Mouse (Mus musculus) CH12.LX (cell line): ENCODE data around the gene Rps12-ps3. TPM values are rescaled to one million over a fixed set of nuclear protein-coding genes. Genes with fewer than 3 reads are reported as not detected.

Experiments
- DNase-seq: peaks from one replicate; pipeline ENCODE4 v3.0.0-alpha.2; 2013; ENCODE audit errors: extremely low read depth
- H3K27ac ChIP-seq: 2 replicates; pipeline ENCODE4 v1.5.1; 2012; ENCODE audit warnings: low read depth, mild to moderate bottlenecking, control low read depth, moderate library complexity; ENCODE audit not compliant: insufficient read depth
- H3K27me3 ChIP-seq: replicated peaks from 2 replicates; pipeline ENCODE3; 2012; ENCODE audit warnings: inconsistent platforms
- H3K36me3 ChIP-seq, 2 experiments: replicated peaks in 1 of 2; 2 replicates each; pipeline versions ENCODE3 to v1.6.1; 2012; ENCODE audit warnings: inconsistent platforms in 1 of 2, low read length in 1 of 2, mild to moderate bottlenecking in 1 of 2, mixed read lengths in 1 of 2, moderate library complexity in 1 of 2; ENCODE audit not compliant: control insufficient read depth in 1 of 2, insufficient read depth in 1 of 2
- H3K4me1 ChIP-seq, 2 experiments: 2 replicates each; pipeline ENCODE4 v1.6.1; 2012; ENCODE audit warnings: inconsistent platforms in 1 of 2, moderate library complexity in 1 of 2; ENCODE audit not compliant: insufficient read depth in 2 of 2, control insufficient read depth in 1 of 2
- H3K4me2 ChIP-seq: 2 replicates; pipeline ENCODE4 v1.6.1; 2012; ENCODE audit warnings: low read depth, mild to moderate bottlenecking, control low read depth; ENCODE audit not compliant: poor library complexity, insufficient read depth, severe bottlenecking
- H3K4me3 ChIP-seq, 3 experiments: fragments of 150-350 bp in 1 of 3; sonication (generic) in 1 of 3; replicated peaks in 1 of 3; 2 replicates each; pipeline versions ENCODE3 to v1.5.1; 2011 to 2012; ENCODE audit warnings: low read depth in 2 of 3, low read length in 2 of 3, mild to moderate bottlenecking in 2 of 3, moderate library complexity in 2 of 3, control low read depth in 1 of 3, improper control_type of control experiment in 1 of 3, inconsistent platforms in 1 of 3, mixed read lengths in 1 of 3; ENCODE audit not compliant: poor library complexity in 1 of 3
- H3K79me2 ChIP-seq: replicated peaks from 2 replicates; pipeline ENCODE4 v1.6.1; 2012; ENCODE audit warnings: mild to moderate bottlenecking, moderate library complexity; ENCODE audit not compliant: control insufficient read depth, poor library complexity, insufficient read depth, severe bottlenecking; ENCODE audit errors: extremely low read depth
- H3K9ac ChIP-seq: 2 replicates; pipeline ENCODE4 v1.6.1; 2012; ENCODE audit warnings: low read depth, mild to moderate bottlenecking, control low read depth, moderate library complexity; ENCODE audit not compliant: insufficient read depth
- H3K9me3 ChIP-seq: replicated peaks from 2 replicates; pipeline ENCODE3; 2012; ENCODE audit warnings: low read length, inconsistent platforms, mixed read lengths
- CHD1 ChIP-seq: IDR thresholded peaks from 2 replicates; pipeline ENCODE4 v1.6.1; 2012; ENCODE audit warnings: low read depth, low read length, improper control_type of control experiment, inconsistent platforms
- CTCF ChIP-seq, 2 experiments: IDR thresholded peaks in 1 of 2; conservative IDR thresholded peaks in 1 of 2; 2 replicates each; pipeline ENCODE4 v1.5.1; 2011 to 2012; ENCODE audit warnings: low read depth in 2 of 2, low read length in 2 of 2, improper control_type of control experiment in 1 of 2, inconsistent platforms in 1 of 2, mild to moderate bottlenecking in 1 of 2, moderate library complexity in 1 of 2
- E2F4 ChIP-seq: IDR thresholded peaks from 2 replicates; pipeline ENCODE4 v1.6.1; 2011; ENCODE audit warnings: low read depth, low read length, improper control_type of control experiment; ENCODE audit not compliant: insufficient replicate concordance
- HCFC1 ChIP-seq: IDR thresholded peaks from 2 replicates; pipeline ENCODE4 v1.6.1; 2012; ENCODE audit warnings: low read depth, mild to moderate bottlenecking, inconsistent platforms, low read length, improper control_type of control experiment
- JUND ChIP-seq: conservative IDR thresholded peaks from 2 replicates; pipeline ENCODE4 v1.6.1; 2011; ENCODE audit warnings: low read depth, low read length, improper control_type of control experiment
- KAT2A ChIP-seq: IDR thresholded peaks from 2 replicates; pipeline ENCODE4 v1.6.1; 2012; ENCODE audit warnings: low read length, improper control_type of control experiment, inconsistent platforms; ENCODE audit not compliant: insufficient replicate concordance
- MXI1 ChIP-seq: IDR thresholded peaks from 2 replicates; pipeline ENCODE4 v1.6.1; 2011; ENCODE audit warnings: mild to moderate bottlenecking, low read depth, low read length, improper control_type of control experiment
- RAD21 ChIP-seq: IDR thresholded peaks from 2 replicates; pipeline ENCODE4 v1.6.1; 2011; ENCODE audit warnings: low read depth, mild to moderate bottlenecking, low read length, improper control_type of control experiment, moderate library complexity
- SMC3 ChIP-seq: IDR thresholded peaks from 2 replicates; pipeline ENCODE4 v1.6.1; 2011; ENCODE audit warnings: low read depth, low read length, improper control_type of control experiment
- TBP ChIP-seq: conservative IDR thresholded peaks from 2 replicates; pipeline ENCODE4 v1.6.1; 2011; ENCODE audit warnings: low read depth, low read length, improper control_type of control experiment
- dilution Hi-C: fragments of 300-500 bp; cut with MboI; formaldehyde crosslinking; loops from 2 replicates; pipeline ENCODE4 v1.14.3; 2020; ENCODE audit warnings: low sequenced_read_pairs; ENCODE audit not compliant: extremely low pct_unique_long_range_greater_than_20kb, extremely low pct_ligation_motif_present
- in situ Hi-C: fragments of 300-500 bp; cut with MboI; formaldehyde crosslinking; loops from 3 replicates; pipeline ENCODE4 v1.14.3; 2019; ENCODE audit warnings: low sequenced_read_pairs, low pct_ligation_motif_present, low pct_unique_long_range_greater_than_20kb, mixed read lengths
- polyA plus RNA-seq: library from polyadenylated mRNA; unstranded; fragments of >175 nt; gene quantifications from 2 replicates; pipeline ENCODE4 v1.2.1, GENCODE M21; 2012; ENCODE audit warnings: low read depth; ENCODE audit not compliant: insufficient read length
- total RNA-seq, 2 experiments: library from RNA; depleted of rRNA; stranded (reverse); fragments of 300-350 nt in 1 of 2; fragments of >200 nt in 1 of 2; gene quantifications; 2 replicates each; pipeline ENCODE4 v1.2.3; 2012 to 2014

Gene Rps12-ps3
- total and polyA plus RNA-seq, 3 experiments, result 567 to 3,509 (median 1,885) TPM

DNA sequence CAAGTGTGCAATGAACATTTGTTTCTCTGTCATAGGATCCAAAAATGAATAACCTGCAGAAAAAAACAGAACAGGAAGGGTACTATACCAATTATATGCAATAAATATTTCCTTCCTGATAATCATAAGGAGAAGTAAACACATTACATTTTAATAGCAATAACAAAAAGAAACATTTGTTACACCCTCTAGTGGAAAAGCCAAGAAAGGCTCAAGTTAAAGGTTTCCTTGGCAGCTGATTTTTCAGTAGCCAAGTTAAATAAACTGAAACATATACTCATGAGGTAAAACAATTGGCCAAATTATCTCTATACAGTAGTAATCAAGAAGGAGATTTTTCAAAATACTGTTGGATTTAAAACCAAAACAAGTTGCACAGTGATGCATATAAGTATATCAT lies 6.8 kb upstream of the Rps12-ps3 start:
- no peak overlapping the region for H3K4me2 ChIP-seq
- peaks cover 0 to 11% of the 10 kb centered on the region in 2 experiments; a peak in 2 of 4 replicates for H3K4me1 ChIP-seq
- no peak overlapping the region for H3K27ac ChIP-seq
- H3K4me3 ChIP-seq, result no peak overlapping the region
- no peaks in the 10 kb centered on the region for H3K27me3 ChIP-seq
- H3K9me3 ChIP-seq, result no peaks in the 10 kb centered on the region
- TF ChIP-seq MXI1 (no peak), SMC3 (no peak), CTCF (conservative IDR thresholded peaks at IDR 0.05 in 1 of 2, IDR thresholded peaks at IDR 0.05 in 1 of 2; ENCODE audit: low read depth in 2 of 2, low read length in 2 of 2) (peak in 1 of 2 experiments; percentile 27; a peak in 2 of 4 replicates)
- dilution Hi-C loops, result no loop called here
- peaks cover 16 to 42% of the 10 kb centered on the region in 2 experiments for H3K36me3 ChIP-seq
- no peak for DNase-seq
- H3K79me2 ChIP-seq, result peaks cover 7% of the 10 kb centered on the region; the same call in 1 of the 2 replicates
- in situ Hi-C loops, result no loop called here
- H3K9ac ChIP-seq, result no peak overlapping the region

DNA sequence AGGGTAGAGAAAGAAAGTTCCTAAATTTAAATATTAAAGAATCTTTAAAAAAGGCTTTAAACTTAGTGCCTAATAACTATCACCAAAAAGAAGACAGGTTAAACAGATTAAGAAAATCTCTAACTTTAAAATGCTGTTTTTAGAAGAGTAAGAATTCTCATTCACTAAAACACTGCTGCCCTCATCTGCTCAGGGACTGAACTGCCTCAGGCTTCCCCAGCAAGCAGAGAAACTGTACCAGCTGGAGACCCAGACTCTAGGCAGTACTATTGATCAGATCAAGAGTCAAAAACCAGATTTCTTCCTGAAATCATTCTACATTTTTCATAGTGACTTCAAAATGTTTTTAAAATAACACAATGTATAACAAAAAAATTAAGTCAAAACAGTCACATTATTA lies 5.5 kb upstream of the Rps12-ps3 start:
- H3K27ac ChIP-seq, result no peak overlapping the region
- dilution Hi-C loops (no loop called here), in situ Hi-C loops (no loop called here)
- H3K27me3 ChIP-seq, result no peaks in the 10 kb centered on the region
- H3K4me1 ChIP-seq, result peaks cover 0 to 4% of the 10 kb centered on the region in 2 experiments; a peak in 1 of 4 replicates
- peaks cover 7% of the 10 kb centered on the region; the same call in 1 of the 2 replicates for H3K79me2 ChIP-seq
- no peak overlapping the region for H3K4me2 ChIP-seq
- H3K36me3 ChIP-seq, result peaks cover 16 to 46% of the 10 kb centered on the region in 2 experiments
- H3K9ac ChIP-seq, result no peak overlapping the region
- H3K4me3 ChIP-seq, result no peak overlapping the region
- DNase-seq, result peak; percentile 16
- H3K9me3 ChIP-seq, result no peaks in the 10 kb centered on the region
- TF ChIP-seq SMC3, result 0 out of 2 replicates have a peak, but pooled peaks have one; percentile 8
- peak in 1 of 2 experiments; percentile 67; a peak in 2 of 4 replicates for TF ChIP-seq CTCF (conservative IDR thresholded peaks at IDR 0.05 in 1 of 2, IDR thresholded peaks at IDR 0.05 in 1 of 2; ENCODE audit: low read depth in 2 of 2, low read length in 2 of 2)
- TF ChIP-seq RAD21, result peak; percentile 50
- no peak for TF ChIP-seq CHD1

DNA sequence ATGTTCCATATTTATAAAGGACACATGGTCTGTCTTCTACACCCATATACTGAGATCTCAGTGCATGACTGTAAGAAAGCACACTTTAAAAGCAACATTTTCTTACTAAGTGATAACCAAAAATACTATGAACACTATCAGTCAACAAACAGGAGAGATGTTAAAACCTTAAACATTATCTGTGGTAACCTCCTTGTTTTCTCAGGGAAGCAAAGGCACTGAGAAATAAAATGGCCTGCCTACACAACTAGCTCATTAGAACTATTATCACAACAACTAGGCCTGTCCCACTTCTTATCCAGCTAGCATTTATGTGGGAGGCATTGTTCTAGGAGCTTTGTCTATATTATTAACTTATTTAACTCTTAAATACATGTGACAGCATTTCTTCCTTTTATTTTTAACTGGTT lies 8.7 kb downstream of the Rps12-ps3 start:
- Histone ChIP-seq H3K4me3 (no peak overlapping the region), H3K79me2 (peaks cover 14% of the 10 kb centered on the region), H3K4me1 (peaks cover 0 to 17% of the 10 kb centered on the region in 2 experiments; a peak in 2 of 4 replicates), H3K27me3 (no peaks in the 10 kb centered on the region), H3K4me2 (no peak overlapping the region), H3K27ac (no peak overlapping the region), H3K36me3 (peaks cover 7 to 24% of the 10 kb centered on the region in 2 experiments), H3K9me3 (no peaks in the 10 kb centered on the region), H3K9ac (no peak overlapping the region)
- dilution Hi-C loops (no loop called here), in situ Hi-C loops (no loop called here)
- no peak for DNase-seq
- TF ChIP-seq JUND (no peak), E2F4 (no peak), KAT2A (no peak), HCFC1 (no peak), TBP (no peak)
